Mouse (Mus musculus) retina, embryonic 14.5 days (tissue): ENCODE measurements at regions not wholly inside any gene's neighbourhood (a gene's known extent, or its start where the extent isn't known, plus 50 kb on each side); places are given as distances from the start of the nearest gene placed in this dataset.
"Not testable (repeated sequence)": the region's sequence is repeated elsewhere in the genome, so short reads cannot be mapped to it uniquely, and the experiment has no call there.

Experiments
- DNase-seq: peaks from one replicate; pipeline ENCODE4 v3.0.0-alpha.2; 2015; ENCODE audit warnings: low spot score

DNA sequence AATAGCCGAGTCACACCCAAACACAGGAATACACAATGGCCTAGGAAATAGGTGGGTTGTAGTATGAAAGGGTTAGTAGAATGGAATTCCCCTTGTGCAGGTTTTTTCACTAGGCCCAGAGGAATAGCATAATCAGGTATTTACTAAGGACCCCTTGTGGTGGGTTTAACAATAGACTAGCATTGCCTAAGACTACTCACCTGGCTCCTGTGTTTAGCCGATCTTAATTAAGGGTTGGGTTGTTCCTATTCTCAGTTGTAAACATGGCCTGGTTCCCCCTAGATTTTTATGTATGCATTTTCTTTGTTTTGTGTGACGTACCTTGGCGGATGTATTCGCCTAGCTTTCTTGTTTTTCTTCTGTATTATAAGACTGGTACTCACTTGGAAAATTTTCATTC is 90.8 kb upstream of the Srd5a2 start:
- DNase-seq: not testable (repeated sequence)

DNA sequence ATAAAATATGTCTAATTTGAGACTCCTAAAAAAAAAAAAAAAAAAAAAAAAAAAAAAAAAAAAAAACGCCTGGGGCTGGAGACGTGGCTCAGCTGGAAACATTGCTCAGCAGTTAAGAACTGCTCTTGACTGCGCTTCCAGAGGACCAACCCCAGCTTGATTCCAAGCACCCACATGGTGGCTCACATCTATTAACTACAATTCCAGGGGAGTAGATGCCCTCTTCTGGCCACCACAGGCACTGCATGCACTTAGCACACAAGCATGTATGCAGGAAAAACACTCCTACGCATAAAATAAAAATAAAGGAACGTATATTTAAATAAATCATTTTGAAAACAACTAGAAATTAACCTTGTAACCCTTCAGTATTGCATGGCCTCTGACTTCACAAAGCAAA is 87.3 kb upstream of the Srd5a2 start:
- peak; percentile 5 for DNase-seq

DNA sequence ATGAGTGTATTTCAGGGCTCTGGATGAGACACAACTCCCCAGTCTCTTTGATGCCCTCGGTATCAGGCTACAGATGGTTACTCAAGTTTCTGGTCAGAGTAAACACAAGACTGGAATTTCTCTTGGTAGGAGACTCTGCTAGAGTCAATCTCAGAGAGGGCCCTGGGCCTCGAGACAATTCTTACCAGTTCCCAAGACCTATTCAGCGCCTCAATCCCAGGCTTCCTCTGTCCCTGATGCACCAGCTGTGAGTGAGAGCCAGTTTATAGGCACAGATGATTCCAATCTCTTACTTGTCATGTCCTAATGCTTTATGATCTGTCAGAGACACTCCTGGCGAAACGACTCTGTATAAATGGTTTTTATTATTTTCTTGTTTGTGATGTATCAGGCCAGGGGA is 83.8 kb upstream of the Srd5a2 start:
- DNase-seq: no peak

DNA sequence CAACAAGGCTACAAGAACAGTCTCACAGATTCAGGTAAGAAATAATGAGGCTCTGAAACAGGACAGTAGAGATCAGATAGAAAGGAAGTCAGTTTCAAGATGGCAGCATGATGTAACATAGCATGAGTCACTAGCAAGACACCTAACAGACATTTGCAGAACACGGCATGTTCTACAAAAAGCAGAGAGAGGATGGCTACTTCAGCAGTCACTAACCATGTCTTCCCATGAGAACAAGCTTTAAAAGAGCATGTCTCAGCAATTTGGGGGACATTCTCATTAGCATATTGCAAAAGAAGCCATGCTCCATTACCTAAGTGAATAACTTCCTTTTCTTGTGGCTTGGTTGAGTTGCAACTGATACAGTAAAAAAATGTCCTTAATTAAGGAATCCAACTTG is 75.2 kb upstream of the Srd5a2 start:
- no peak for DNase-seq

DNA sequence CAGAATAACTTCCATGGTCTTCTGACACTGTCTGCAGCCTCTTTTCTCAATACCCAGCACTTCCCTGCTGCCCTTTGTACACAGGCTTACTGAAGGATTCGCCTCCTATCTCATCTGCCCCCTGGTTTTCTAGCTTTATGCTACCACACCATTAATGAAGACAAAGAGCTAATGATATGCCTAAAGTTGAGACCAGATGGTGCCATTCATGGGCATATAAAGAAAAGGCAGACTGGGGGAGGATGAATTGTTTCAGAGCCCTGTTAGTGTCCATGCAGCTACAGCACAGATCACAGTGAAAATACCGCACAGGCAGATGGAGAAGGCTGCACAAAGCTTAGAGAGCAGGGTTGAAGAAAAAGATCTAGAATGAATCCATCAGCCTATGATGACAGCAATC is 73.3 kb upstream of the Srd5a2 start:
- DNase-seq: no peak
